Mouse (Mus musculus): ENCODE data around the gene Ddx19a. TPM values are rescaled to one million over a fixed set of nuclear protein-coding genes. Genes with fewer than 3 reads are reported as not detected.
A peak's percentile ranks its signal among the peaks of the same experiment; 100 is the strongest.
"Not testable (repeated sequence)": the region's sequence is repeated elsewhere in the genome, so short reads cannot be mapped to it uniquely, and the experiment has no call there.

Ddx19a gene
- polyA plus RNA-seq, 1 experiment from 2014 or later, result 15.9 TPM

- DNase-seq (ENCODE audit: low spot score), result no peak
These were observed 61.4 kb downstream of the Ddx19a start for GRCm38 (mm10) chr8:110936217-110936616.

- DNase-seq (ENCODE audit: low spot score), result no peak
These were observed 64.3 kb downstream of the Ddx19a start for GRCm38 (mm10) chr8:110933272-110933671.

- no peak for DNase-seq (ENCODE audit: low spot score)
These were observed 65.2 kb downstream of the Ddx19a start for GRCm38 (mm10) chr8:110932444-110932843.

GRCm38 (mm10) chr8:110931176-110931939, 66.2 kb downstream of the Ddx19a start:
- DNase-seq (ENCODE audit: low spot score), result no peak

- not testable (repeated sequence) for DNase-seq (ENCODE audit: low spot score)
These were observed 67.9 kb downstream of the Ddx19a start for GRCm38 (mm10) chr8:110929672-110930071.

GRCm38 (mm10) chr8:110929066-110929465, 68.5 kb downstream of the Ddx19a start:
- DNase-seq (ENCODE audit: low spot score), result peak; percentile 69

- no peak for DNase-seq (ENCODE audit: low spot score)
These were observed 69.2 kb downstream of the Ddx19a start for GRCm38 (mm10) chr8:110928435-110928834.

GRCm38 (mm10) chr8:110926690-110927089, 70.9 kb downstream of the Ddx19a start:
- no peak for DNase-seq (ENCODE audit: low spot score)

GRCm38 (mm10) chr8:110925691-110926140, 71.9 kb downstream of the Ddx19a start:
- DNase-seq (ENCODE audit: low spot score), result no peak

Small RNAs within 50 kb of the gene (microRNA-seq; reads per million reads assigned to microRNA genes)
- gene Gm24103 (ENCODE audit: borderline number of aligned reads) (not detected), gene Mir3473d (ENCODE audit: borderline number of aligned reads) (1.7 reads per million)

Other genes with a start within 250 kb of the Ddx19a start
- 10.5 and 11.8 TPM in 2 replicates for gene Il34, start 191.9 kb downstream of the Ddx19a start, polyA plus RNA-seq (2015; fragmentation: Nextera tagmentation; extraction: Ambion mirVana)
- 46.2 and 49.3 TPM in 2 replicates for gene Cog4, start 151.2 kb downstream of the Ddx19a start, polyA plus RNA-seq (2015; fragmentation: Nextera tagmentation; extraction: Ambion mirVana)
- gene Sf3b3, start 151.0 kb downstream of the Ddx19a start, polyA plus RNA-seq (2015; fragmentation: Nextera tagmentation; extraction: Ambion mirVana), result 119 and 122 TPM in 2 replicates
- 4.9 and 5.2 TPM in 2 replicates for gene Fuk, start 95.3 kb downstream of the Ddx19a start, polyA plus RNA-seq (2015; fragmentation: Nextera tagmentation; extraction: Ambion mirVana)
- gene St3gal2, start 77.9 kb downstream of the Ddx19a start, polyA plus RNA-seq (2015; fragmentation: Nextera tagmentation; extraction: Ambion mirVana), result 9.0 and 9.5 TPM in 2 replicates
- 10.2 and 10.6 TPM in 2 replicates for gene Ddx19b, start 34.0 kb upstream of the Ddx19a start, polyA plus RNA-seq (2015; fragmentation: Nextera tagmentation; extraction: Ambion mirVana)
- 33.1 and 33.2 TPM in 2 replicates for gene Aars, start 35.3 kb upstream of the Ddx19a start, polyA plus RNA-seq (2015; fragmentation: Nextera tagmentation; extraction: Ambion mirVana)
- gene Exosc6, start 58.5 kb upstream of the Ddx19a start, polyA plus RNA-seq (2015; fragmentation: Nextera tagmentation; extraction: Ambion mirVana), result 32.3 and 36.7 TPM in 2 replicates
- gene Clec18a, start 94.6 kb upstream of the Ddx19a start, polyA plus RNA-seq (2015; fragmentation: Nextera tagmentation; extraction: Ambion mirVana), result 0.18 TPM in 1 of 2 replicates, not detected in the other
- gene Pdpr, start 96.8 kb upstream of the Ddx19a start, polyA plus RNA-seq (2015; fragmentation: Nextera tagmentation; extraction: Ambion mirVana), result 8.9 and 11.3 TPM in 2 replicates

Data from thymus, postnatal 0 days (tissue).